Mouse (Mus musculus): ENCODE measurements around the gene Slc25a31. TPM values are rescaled to one million over a fixed set of nuclear protein-coding genes. Genes with fewer than 3 reads are reported as not detected.

The Slc25a31 gene
- polyA plus RNA-seq, 1 experiment: 0.18 TPM

DNA sequence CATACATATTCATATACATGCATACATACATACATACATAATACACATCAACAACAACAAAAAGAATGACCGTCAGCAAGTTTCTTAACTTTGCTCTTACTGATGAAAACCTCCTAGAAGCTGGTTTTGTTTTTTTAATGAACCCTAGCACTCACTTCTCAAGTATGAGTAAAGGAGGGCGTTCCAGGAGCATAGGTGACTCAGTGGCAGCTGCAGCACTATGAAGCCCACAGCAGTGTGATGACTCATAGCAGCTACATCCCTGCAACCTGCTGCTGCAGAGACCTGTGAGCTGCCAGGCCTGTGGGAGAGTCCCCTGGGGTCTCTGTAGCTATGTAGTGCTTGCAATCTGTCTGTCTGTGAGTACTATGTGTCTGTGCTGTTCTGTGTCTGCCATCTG is 52.7 kb downstream of the Slc25a31 start:
- Histone ChIP-seq H3K4me1 (ENCODE audit: control insufficient read depth, insufficient read depth, low read length) (no peaks in the 10 kb centered on the region), H3K4me3 (replicated peaks; ENCODE audit: extremely low read depth, low read depth, low read length) (no peak overlapping the region)
- DNase-seq: no peak
- TF ChIP-seq CTCF (IDR thresholded peaks at IDR 0.05; ENCODE audit: insufficient read depth, low read length): no peak
- no peak for TF ChIP-seq POLR2A (IDR thresholded peaks at IDR 0.05; ENCODE audit: borderline replicate concordance, extremely low read depth, low read depth, low read length)
- 86% methylated on average over 2 of the region's 2 CpGs for WGBS

Other genes with a start within 250 kb of the Slc25a31 start
- 3.0 and 4.0 TPM in 2 replicates for gene Intu, start 177.6 kb upstream of the Slc25a31 start, polyA plus RNA-seq (2012; rRNA removed)
- gene Hspa4l, start 35.6 kb downstream of the Slc25a31 start, polyA plus RNA-seq (2012; rRNA removed): 14.5 and 24.6 TPM in 2 replicates
- gene Plk4, start 91.2 kb downstream of the Slc25a31 start, polyA plus RNA-seq (2012; rRNA removed): 1.5 and 1.8 TPM in 2 replicates
- 2.8 and 4.4 TPM in 2 replicates for gene Mfsd8, start 138.0 kb downstream of the Slc25a31 start, polyA plus RNA-seq (2012; rRNA removed)
- gene Abhd18, start 138.1 kb downstream of the Slc25a31 start, polyA plus RNA-seq (2012; rRNA removed): 2.5 and 3.0 TPM in 2 replicates
- gene 1700034I23Rik, start 193.7 kb downstream of the Slc25a31 start, polyA plus RNA-seq (2012; rRNA removed): not detected in 2 replicates
- gene Larp1b, start 241.0 kb downstream of the Slc25a31 start, polyA plus RNA-seq (2012; rRNA removed): 3.7 and 4.4 TPM in 2 replicates